Mouse (Mus musculus): ENCODE results near the gene Mpdu1. TPM values are rescaled to one million over a fixed set of nuclear protein-coding genes. Genes with fewer than 3 reads are reported as not detected.

Gene Mpdu1
- total and polyA plus RNA-seq, 3 experiments = 110 to 210 (median 210) TPM

DNA sequence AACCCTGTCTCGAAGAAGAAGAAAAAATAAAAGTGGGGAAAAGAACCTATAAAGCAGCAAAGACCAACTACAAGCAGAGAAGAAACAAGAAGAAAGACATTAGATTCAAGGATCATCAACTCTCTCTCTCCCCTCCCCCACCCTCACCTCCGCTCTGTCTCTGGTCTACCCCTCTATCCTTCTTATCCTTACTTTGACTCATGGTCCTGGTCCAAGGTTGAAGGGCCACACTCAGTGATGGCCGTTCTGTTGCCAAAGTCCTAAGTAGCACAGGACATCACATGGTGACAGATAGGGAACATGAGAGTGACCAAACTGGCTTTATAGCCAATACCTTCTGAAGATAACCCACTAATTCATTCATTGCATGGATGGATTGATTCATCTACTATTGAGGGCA, 35.0 kb upstream of the Mpdu1 start:
- H3K4me2 ChIP-seq (ENCODE audit: insufficient read depth, low read depth, poor library complexity, severe bottlenecking) = no peak overlapping the region
- H3K27ac ChIP-seq (ENCODE audit: insufficient read depth, low read depth) = no peak overlapping the region
- peaks cover 2% of the 10 kb centered on the region for H3K27me3 ChIP-seq (replicated peaks)
- H3K79me2 ChIP-seq (replicated peaks; ENCODE audit: control insufficient read depth, extremely low read depth, insufficient read depth, poor library complexity, severe bottlenecking) = no peaks in the 10 kb centered on the region
- no peak overlapping the region for H3K9ac ChIP-seq (ENCODE audit: insufficient read depth, low read depth)
- no peak for DNase-seq (ENCODE audit: extremely low read depth)
- no peaks in the 10 kb centered on the region; a peak in 1 of 4 replicates for H3K4me1 ChIP-seq (ENCODE audit: control insufficient read depth in 1 of 2, insufficient read depth in 2 of 2)
- peaks cover 5% of the 10 kb centered on the region for H3K9me3 ChIP-seq (replicated peaks; ENCODE audit: low read length)
- dilution Hi-C loops (cut with MboI; ENCODE audit: extremely low pct_ligation_motif_present, extremely low pct_unique_long_range_greater_than_20kb, low sequenced_read_pairs) = no loop called here
- TF ChIP-seq NRF1 (IDR thresholded peaks at IDR 0.05; ENCODE audit: low read depth, low read length) = no peak
- no peak for TF ChIP-seq MAZ (IDR thresholded peaks at IDR 0.05; ENCODE audit: low read depth, low read length)
- TF ChIP-seq SMC3 (IDR thresholded peaks at IDR 0.05; ENCODE audit: low read depth, low read length) = no peak
- TF ChIP-seq ETS1 (conservative IDR thresholded peaks at IDR 0.05; ENCODE audit: low read depth, low read length) = no peak
- TF ChIP-seq ZMIZ1 (IDR thresholded peaks at IDR 0.05; ENCODE audit: low read depth, low read length) = no peak
- TF ChIP-seq ZNF384 (IDR thresholded peaks at IDR 0.05; ENCODE audit: low read depth, low read length) = no peak
- TF ChIP-seq RAD21 (IDR thresholded peaks at IDR 0.05; ENCODE audit: low read depth, low read length) = no peak
- no peak for TF ChIP-seq EP300 (IDR thresholded peaks at IDR 0.05; ENCODE audit: low read length)
- no peak for TF ChIP-seq IRF4 (IDR thresholded peaks at IDR 0.05; ENCODE audit: low read depth, low read length)
- no peak for TF ChIP-seq CTCF (conservative IDR thresholded peaks at IDR 0.05 in 1 of 2, IDR thresholded peaks at IDR 0.05 in 1 of 2; ENCODE audit: low read depth in 2 of 2, low read length in 2 of 2)
- no peak for TF ChIP-seq TCF12 (IDR thresholded peaks at IDR 0.05; ENCODE audit: low read depth, low read length)
- no peak for TF ChIP-seq NELFE (IDR thresholded peaks at IDR 0.05; ENCODE audit: low read depth, low read length)
- no peak for TF ChIP-seq TBP (conservative IDR thresholded peaks at IDR 0.05; ENCODE audit: low read depth, low read length)
- no peak for TF ChIP-seq MAX (IDR thresholded peaks at IDR 0.05; ENCODE audit: low read length)
- TF ChIP-seq E2F4 (IDR thresholded peaks at IDR 0.05; ENCODE audit: insufficient replicate concordance, low read depth, low read length) = no peak
- TF ChIP-seq JUND (conservative IDR thresholded peaks at IDR 0.05; ENCODE audit: low read depth, low read length) = no peak
- TF ChIP-seq GABPA (IDR thresholded peaks at IDR 0.05; ENCODE audit: insufficient replicate concordance, low read depth, low read length) = no peak
- H3K36me3 ChIP-seq (replicated peaks in 1 of 2; ENCODE audit: control insufficient read depth in 1 of 2, insufficient read depth in 1 of 2, low read length in 1 of 2) = no peaks in the 10 kb centered on the region
- H3K4me3 ChIP-seq (replicated peaks in 1 of 3; ENCODE audit: low read depth in 2 of 3, low read length in 2 of 3, poor library complexity in 1 of 3) = no peak overlapping the region
- in situ Hi-C loops (cut with MboI; ENCODE audit: low pct_ligation_motif_present, low pct_unique_long_range_greater_than_20kb, low sequenced_read_pairs) = no loop called here

DNA sequence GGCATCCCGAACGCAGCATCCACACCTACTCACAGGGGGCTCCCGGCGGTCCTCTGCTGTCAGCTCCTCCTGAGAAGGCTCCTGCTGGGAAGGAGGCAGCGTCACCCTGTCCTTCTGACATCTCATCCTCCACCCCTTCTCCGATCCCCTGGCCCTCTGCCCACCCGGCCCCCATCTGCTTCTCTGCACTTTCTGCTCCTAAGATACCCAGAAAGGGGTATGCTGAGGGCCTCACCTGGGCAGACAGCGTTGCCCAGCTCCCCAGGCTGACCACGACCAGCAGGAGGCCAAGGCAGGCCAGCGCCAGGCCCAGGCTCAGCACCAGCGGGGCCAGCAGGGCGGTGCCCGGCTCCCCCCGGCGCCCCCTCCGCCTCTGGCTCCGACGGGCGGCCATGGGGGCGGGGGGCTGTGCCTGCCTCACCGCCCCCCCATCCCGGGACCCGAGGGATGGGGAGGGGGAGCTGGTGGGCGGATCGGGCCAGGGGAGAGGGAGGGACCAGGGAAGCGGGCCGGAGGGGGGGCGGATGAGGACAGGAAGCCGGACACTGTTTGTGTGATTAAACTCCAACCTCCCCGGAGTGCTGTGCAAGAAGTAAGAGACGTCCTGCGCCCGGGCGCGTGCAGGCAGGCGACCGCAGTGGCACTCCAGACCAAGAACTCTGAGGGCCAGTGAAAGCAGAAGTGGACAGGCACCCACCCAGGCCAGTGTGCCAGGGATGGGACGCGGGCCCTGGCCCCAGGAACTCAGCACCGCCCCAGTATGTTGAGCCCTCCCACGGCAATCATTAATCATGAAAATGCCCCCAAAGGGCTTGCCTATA, 33.1 kb upstream of the Mpdu1 start, which contains the start of the genes Tnfsf12 and Tnfsfm13:
Tnfsf12 (minus strand) TSS at position 489 of the 821 bp plus-strand sequence.
Tnfsfm13 (minus strand) TSS at position 738 of the 821 bp plus-strand sequence.
- H3K4me3 ChIP-seq (replicated peaks in 1 of 3; ENCODE audit: low read depth in 2 of 3, low read length in 2 of 3, poor library complexity in 1 of 3) = no peak within 1 kb of the TSS

More for the DNA sequence above, 33.1 kb upstream of the Mpdu1 start, which contains the start of the genes Tnfsf12 and Tnfsfm13:
- no peaks in the 10 kb centered on the region for H3K36me3 ChIP-seq (replicated peaks in 1 of 2; ENCODE audit: control insufficient read depth in 1 of 2, insufficient read depth in 1 of 2, low read length in 1 of 2)
- no peaks in the 10 kb centered on the region for H3K4me1 ChIP-seq (ENCODE audit: control insufficient read depth in 1 of 2, insufficient read depth in 2 of 2)
- H3K9me3 ChIP-seq (replicated peaks; ENCODE audit: low read length) = peaks cover 5% of the 10 kb centered on the region
- H3K79me2 ChIP-seq (replicated peaks; ENCODE audit: control insufficient read depth, extremely low read depth, insufficient read depth, poor library complexity, severe bottlenecking) = no peaks in the 10 kb centered on the region
- in situ Hi-C loops (cut with MboI; ENCODE audit: low pct_ligation_motif_present, low pct_unique_long_range_greater_than_20kb, low sequenced_read_pairs) (no loop called here), dilution Hi-C loops (cut with MboI; ENCODE audit: extremely low pct_ligation_motif_present, extremely low pct_unique_long_range_greater_than_20kb, low sequenced_read_pairs) (no loop called here)
- DNase-seq (ENCODE audit: extremely low read depth) = no peak
- H3K27me3 ChIP-seq (replicated peaks) = peaks cover 1% of the 10 kb centered on the region
- TF ChIP-seq EP300 (IDR thresholded peaks at IDR 0.05; ENCODE audit: low read length) = no peak
- TF ChIP-seq JUN (IDR thresholded peaks at IDR 0.05; ENCODE audit: insufficient read depth, low read depth, low read length) = no peak
- TF ChIP-seq ZNF384 (IDR thresholded peaks at IDR 0.05; ENCODE audit: low read depth, low read length) = no peak
- TF ChIP-seq MEF2A (IDR thresholded peaks at IDR 0.05; ENCODE audit: borderline replicate concordance, low read depth, low read length) = no peak
- no peak within 1 kb of the TSS for H3K27ac ChIP-seq (ENCODE audit: insufficient read depth, low read depth)
- H3K9ac ChIP-seq (ENCODE audit: insufficient read depth, low read depth) = no peak within 1 kb of the TSS
- H3K4me2 ChIP-seq (ENCODE audit: insufficient read depth, low read depth, poor library complexity, severe bottlenecking) = no peak within 1 kb of the TSS

Data from CH12.LX (cell line).